Mouse (Mus musculus) stomach, postnatal 0 days (tissue): ENCODE measurements around the gene Ccdc14.

Source experiments
- CTCF ChIP-seq: IDR thresholded peaks from 2 replicates; pipeline ENCODE4 v1.5.1; 2016; ENCODE audit warnings: antibody characterized with exemption, low read depth, mild to moderate bottlenecking, moderate library complexity
- EP300 ChIP-seq: optimal IDR thresholded peaks from 2 replicates; pipeline ENCODE3; 2016; ENCODE audit warnings: antibody characterized with exemption

DNA sequence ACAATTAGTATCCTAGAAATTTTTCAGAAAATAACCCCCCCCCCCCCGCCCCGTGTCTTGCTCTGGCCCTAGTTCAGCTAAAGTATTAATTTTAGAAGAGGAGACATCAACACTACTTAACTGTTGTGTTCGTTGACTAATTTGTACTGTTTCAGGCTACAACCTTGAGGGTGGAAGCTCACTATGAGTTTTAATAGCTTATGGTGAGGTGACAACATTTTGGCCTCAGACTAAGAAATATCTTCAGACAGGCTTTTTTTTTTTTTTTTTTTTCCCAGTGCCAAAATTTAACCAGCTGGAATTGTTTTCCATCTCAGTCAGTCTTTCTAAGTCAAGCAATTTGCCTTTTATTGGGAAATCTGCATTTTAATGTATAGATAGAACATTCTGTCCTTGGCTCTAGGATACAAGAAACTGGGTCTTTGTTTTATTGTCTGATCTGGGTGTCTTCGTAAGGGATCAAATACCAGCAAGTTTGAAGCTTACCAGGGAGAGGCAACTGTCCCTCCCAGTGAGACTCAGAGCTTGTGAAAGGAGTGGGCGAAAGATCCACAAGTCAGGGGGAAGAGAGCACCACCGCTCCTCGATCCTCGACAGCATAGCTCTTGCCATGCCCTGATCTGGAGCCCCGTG lies 73.7 kb downstream of the Ccdc14 start:
- TF ChIP-seq EP300: no peak
- TF ChIP-seq CTCF: no peak
